11 mouse cellular contexts compared by ENCODE assay signal in genomic region chr2:50810336-50811066, GRCm38 (mm10).
DNase-seq lines count a peak whose midpoint lies in the region; ATAC-seq and TF ChIP-seq lines count a peak whose summit lies in the region.
"Had no signal": no experiment of that assay in that cellular context is flagged by ENCODE, and none has a peak within 500 bp of the region (broad histone marks: within the 10 kb centered on the region; RNA-seq: fewer than 3 reads in every experiment).

No protein-coding gene starts in this region.

- H3K9me3 ChIP-seq in heart, embryonic 11.5 days (replicated peaks; ENCODE audit: control insufficient read depth, low read length): no peaks in the 10 kb centered on the region
- H3K9me3 ChIP-seq in MEL (replicated peaks; ENCODE audit: insufficient read depth, low read length): no peaks in the 10 kb centered on the region
- no peaks in the 10 kb centered on the region for H3K9me3 ChIP-seq in forebrain, embryonic 11.5 days (ENCODE audit: control insufficient read depth, low read length)
- H3K9me3 ChIP-seq in limb, embryonic 15.5 days: no peaks in the 10 kb centered on the region

- no peaks in the 10 kb centered on the region for H3K36me3 ChIP-seq in heart, embryonic 11.5 days (ENCODE audit: control insufficient read depth, insufficient read depth, low read length)
- peaks cover 0 to 31% of the 10 kb centered on the region in 2 experiments; a peak in 2 of 4 replicates for H3K36me3 ChIP-seq in MEL (ENCODE audit: control insufficient read depth in 1 of 2, insufficient read depth in 2 of 2, low read length in 2 of 2)
- no peaks in the 10 kb centered on the region for H3K36me3 ChIP-seq in forebrain, embryonic 11.5 days (ENCODE audit: control insufficient read depth, insufficient read depth, low read length)
- no peaks in the 10 kb centered on the region for H3K36me3 ChIP-seq in limb, embryonic 15.5 days

- TF ChIP-seq POLR2A in MEL (IDR thresholded peaks at IDR 0.05; ENCODE audit: control insufficient read depth in 1 of 2, insufficient read depth in 1 of 2, low read depth in 1 of 2, low read length in 2 of 2, poor library complexity in 1 of 2): no peak

- 0 out of 2 replicates have a peak overlapping the region, but pooled peaks have one; percentile 54 for H3K9ac ChIP-seq in heart, embryonic 11.5 days (ENCODE audit: low read depth, low read length)
- H3K9ac ChIP-seq in MEL (ENCODE audit: control insufficient read depth, low read depth, low read length, poor library complexity, severe bottlenecking): peak overlapping the region; percentile 57
- H3K9ac ChIP-seq in forebrain, embryonic 11.5 days (ENCODE audit: low read length): peak overlapping the region; percentile 48; the same call in 1 of the 2 replicates
- H3K9ac ChIP-seq in limb, embryonic 15.5 days: no peak overlapping the region

- no peaks in the 10 kb centered on the region for H3K27me3 ChIP-seq in heart, embryonic 11.5 days (ENCODE audit: control insufficient read depth, insufficient read depth, low read length)
- no peaks in the 10 kb centered on the region for H3K27me3 ChIP-seq in MEL (ENCODE audit: control insufficient read depth in 1 of 2, insufficient read depth in 2 of 2, low read length in 2 of 2)
- no peaks in the 10 kb centered on the region for H3K27me3 ChIP-seq in forebrain, embryonic 11.5 days (ENCODE audit: control insufficient read depth, insufficient read depth, low read length)
- H3K27me3 ChIP-seq in limb, embryonic 15.5 days: no peaks in the 10 kb centered on the region
- H3K27me3 ChIP-seq: megakaryocyte, embryonic 14.5 days had no signal

- DNase-seq in heart, adult 8-10 months (ENCODE audit: low spot score): no peak
- peak; percentile 55 for DNase-seq in MEL (ENCODE audit: low read depth, low spot score)
- DNase-seq in forebrain, embryonic 11.5 days (ENCODE audit: low spot score): peak; percentile 54
- no peak for DNase-seq in left cerebral cortex, postnatal 36 days (ENCODE audit: low spot score in 2 of 2)
- DNase-seq in thymus, postnatal 36 days: no peak
- no peak for DNase-seq in layer of hippocampus, postnatal 36 days
- DNase-seq: gastrocnemius, postnatal 25 days; kidney, adult 8-10 months had no signal

- H3K79me2 ChIP-seq in MEL (ENCODE audit: control insufficient read depth, insufficient read depth, low read length, poor library complexity): no peaks in the 10 kb centered on the region

- peak overlapping the region; percentile 50; the same call in 1 of the 2 replicates for H3K27ac ChIP-seq in heart, embryonic 11.5 days (ENCODE audit: low read depth, low read length)
- H3K27ac ChIP-seq in MEL (ENCODE audit: control insufficient read depth, low read depth, low read length): peak overlapping the region; percentile 67
- peak overlapping the region; percentile 82 for H3K27ac ChIP-seq in forebrain, embryonic 11.5 days (ENCODE audit: low read depth, low read length)
- H3K27ac ChIP-seq in limb, embryonic 15.5 days: 0 out of 2 replicates have a peak overlapping the region, but pooled peaks have one; percentile 8

- H3K4me1 ChIP-seq in heart, embryonic 11.5 days (ENCODE audit: control insufficient read depth, insufficient read depth, low read length): peaks cover 11% of the 10 kb centered on the region
- H3K4me1 ChIP-seq in MEL (ENCODE audit: control insufficient read depth in 1 of 2, insufficient read depth in 2 of 2, low read length in 2 of 2): peaks cover 15 to 36% of the 10 kb centered on the region in 2 experiments
- peaks cover 12% of the 10 kb centered on the region for H3K4me1 ChIP-seq in forebrain, embryonic 11.5 days (replicated peaks; ENCODE audit: control insufficient read depth, insufficient read depth, low read length)
- H3K4me1 ChIP-seq in limb, embryonic 15.5 days: peaks cover 11% of the 10 kb centered on the region
- H3K4me1 ChIP-seq: megakaryocyte, embryonic 14.5 days had no signal

- TF ChIP-seq RAD21 in MEL (IDR thresholded peaks at IDR 0.05; ENCODE audit: low read depth, low read length): no peak

- WGBS in heart, embryonic 11.5 days (ENCODE audit: insufficient replicate concordance): 6% methylated on average over 5 of the region's 5 CpGs
- 7% methylated on average over 5 of the region's 5 CpGs for WGBS in forebrain, embryonic 11.5 days
- WGBS in limb, embryonic 15.5 days: 33% methylated on average over 5 of the region's 5 CpGs

- H3K4me3 ChIP-seq in heart, embryonic 11.5 days (ENCODE audit: low read depth, low read length): no peak overlapping the region
- H3K4me3 ChIP-seq in MEL (ENCODE audit: control insufficient read depth in 1 of 2, insufficient read depth in 1 of 2, low read depth in 2 of 2, low read length in 2 of 2): peak overlapping the region; percentile 40 to 41; a peak in 3 of 4 replicates
- H3K4me3 ChIP-seq in forebrain, embryonic 11.5 days (ENCODE audit: low read depth, low read length): no peak overlapping the region
- no peak overlapping the region for H3K4me3 ChIP-seq in limb, embryonic 15.5 days
- H3K4me3 ChIP-seq: megakaryocyte, embryonic 14.5 days had no signal

- no peak for TF ChIP-seq CTCF in MEL (IDR thresholded peaks at IDR 0.05 in 2 of 3, conservative IDR thresholded peaks at IDR 0.05 in 1 of 3; ENCODE audit: control insufficient read depth in 1 of 3, insufficient read depth in 1 of 3, low read depth in 2 of 3, low read length in 3 of 3, poor library complexity in 1 of 3, severe bottlenecking in 1 of 3)

- no peak for ATAC-seq in heart, embryonic 11.5 days (replicated peaks; ENCODE audit: insufficient number of reproducible peaks, low FRiP score, low TSS enrichment)
- ATAC-seq in forebrain, embryonic 11.5 days (replicated peaks; ENCODE audit: low FRiP score): peak; percentile 81
- ATAC-seq in limb, embryonic 15.5 days (ENCODE audit: insufficient number of reproducible peaks, low FRiP score, low TSS enrichment, low read depth): no peak

- peak in 1 of 2 experiments; percentile 15; a peak in 1 of 4 replicates for TF ChIP-seq EP300 in MEL (IDR thresholded peaks at IDR 0.05; ENCODE audit: low read depth in 1 of 2, low read length in 2 of 2)

- H3K4me2 ChIP-seq in heart, embryonic 11.5 days: peak overlapping the region; percentile 50
- H3K4me2 ChIP-seq in forebrain, embryonic 11.5 days (ENCODE audit: low read depth, low read length, severe bottlenecking): peak overlapping the region; percentile 13; the same call in 1 of the 2 replicates
- H3K4me2 ChIP-seq in limb, embryonic 15.5 days: no peak overlapping the region

- intact Hi-C loops in left cerebral cortex, postnatal 36 days (cut with DNase I): no loop called here

TF ChIP-seq in MEL, 35 proteins besides CTCF, POLR2A, EP300 and RAD21:
- 0 out of 2 replicates have a peak, but pooled peaks have one; percentile 36 for TF ChIP-seq JUND (IDR thresholded peaks at IDR 0.05; ENCODE audit: low read depth, low read length)
- TF ChIP-seq NRF1 (IDR thresholded peaks at IDR 0.05; ENCODE audit: insufficient read depth, low read depth, low read length, poor library complexity, severe bottlenecking): no peak

Comparison
In these comparisons a context has a peak if more than half of its experiments do, and no peak if none do; other contexts are left out.
1. H3K27ac ChIP-seq: peak in every context shown above with its lines; median percentile 82 in forebrain, embryonic 11.5 days; 67 in MEL; 50 in heart, embryonic 11.5 days; 8 in limb, embryonic 15.5 days.
2. H3K4me3 ChIP-seq: peak in MEL (2 of 2); none in heart, embryonic 11.5 days (single experiment), forebrain, embryonic 11.5 days (single experiment) and limb, embryonic 15.5 days (single experiment).
3. DNase-seq: peak in MEL (single experiment) and forebrain, embryonic 11.5 days (single experiment); none in heart, adult 8-10 months (single experiment), left cerebral cortex, postnatal 36 days (0 of 2), thymus, postnatal 36 days (0 of 2) and layer of hippocampus, postnatal 36 days (0 of 2).